Mouse (Mus musculus) bone marrow, adult 2 months (tissue): ENCODE results near the gene Tcea2.

Experiments used
- CTCF ChIP-seq: fragments of 200-500 bp; IDR thresholded peaks from 2 replicates; pipeline ENCODE4 v1.5.1; 2011; ENCODE audit warnings: low read length, control low read depth; ENCODE audit not compliant: control insufficient read depth, insufficient read depth
- POLR2A ChIP-seq: fragments of 200-500 bp; IDR thresholded peaks from 2 replicates; pipeline ENCODE4 v1.6.1; 2011; ENCODE audit warnings: low read depth, mild to moderate bottlenecking, control low read depth, low read length, borderline replicate concordance; ENCODE audit not compliant: control insufficient read depth

GRCm38 (mm10) chr2:181730051-181730450 is 49.9 kb downstream of the Tcea2 start:
- TF ChIP-seq POLR2A (no peak), CTCF (no peak)
